Mouse (Mus musculus): Measurements from ENCODE around the gene Il1rl2.
A peak's percentile ranks its signal among the peaks of the same experiment; 100 is the strongest.

Gene Il1rl2

DNA sequence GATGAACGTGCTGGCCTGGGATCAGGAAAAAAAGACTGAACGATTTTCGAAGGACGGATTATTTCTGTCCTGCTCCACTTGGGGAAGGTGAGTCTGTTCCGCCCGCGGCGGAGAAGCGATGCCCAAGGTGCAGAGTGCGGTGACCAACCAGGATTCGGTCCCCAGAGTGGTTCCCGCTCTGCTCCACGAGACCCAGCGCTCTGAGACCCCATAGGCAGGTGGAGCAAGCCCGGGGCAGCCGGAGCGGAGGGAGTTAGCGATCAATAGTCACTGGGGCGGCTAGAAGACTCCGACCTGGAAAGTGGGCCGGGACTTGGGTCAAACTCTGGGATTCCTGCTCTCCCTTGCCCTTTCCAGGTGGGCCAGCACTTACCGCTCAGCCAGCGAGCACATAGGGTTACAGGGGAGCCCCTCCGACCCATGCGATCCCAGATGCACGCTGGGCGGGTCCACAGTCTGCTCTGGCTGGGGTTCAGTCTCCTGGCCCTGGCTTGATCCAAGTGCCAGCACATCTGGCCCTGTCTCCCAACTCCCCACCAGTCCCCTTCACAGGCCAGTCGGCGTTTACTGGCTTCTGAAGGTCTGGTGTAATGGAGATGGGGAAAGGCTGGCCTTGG is 1.4 kb downstream of the Il1rl2 start:
- no peak for DNase-seq

DNA sequence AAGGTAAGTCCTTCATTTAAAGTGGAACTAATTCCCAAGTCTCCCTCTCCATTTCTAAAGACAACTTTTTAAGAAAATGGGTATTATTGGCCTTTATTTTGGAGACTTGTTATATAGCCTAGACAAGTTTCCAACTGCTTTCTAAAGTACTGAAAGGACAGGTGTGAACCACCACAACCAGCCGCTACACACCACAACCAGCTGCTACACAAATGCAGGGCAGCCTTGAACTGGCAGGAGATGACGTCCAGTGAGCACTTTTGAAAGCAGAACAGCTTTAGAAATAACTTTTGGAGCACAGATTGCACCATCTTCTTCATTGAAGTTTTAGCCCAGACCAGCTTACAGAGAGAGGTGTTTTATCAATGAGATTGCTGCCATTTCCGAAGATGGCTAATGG is 3.2 kb downstream of the Il1rl2 start:
- DNase-seq = no peak

GRCm38 (mm10) chr1:40329526-40329925 is 5.1 kb downstream of the Il1rl2 start:
- no peak for DNase-seq

DNA sequence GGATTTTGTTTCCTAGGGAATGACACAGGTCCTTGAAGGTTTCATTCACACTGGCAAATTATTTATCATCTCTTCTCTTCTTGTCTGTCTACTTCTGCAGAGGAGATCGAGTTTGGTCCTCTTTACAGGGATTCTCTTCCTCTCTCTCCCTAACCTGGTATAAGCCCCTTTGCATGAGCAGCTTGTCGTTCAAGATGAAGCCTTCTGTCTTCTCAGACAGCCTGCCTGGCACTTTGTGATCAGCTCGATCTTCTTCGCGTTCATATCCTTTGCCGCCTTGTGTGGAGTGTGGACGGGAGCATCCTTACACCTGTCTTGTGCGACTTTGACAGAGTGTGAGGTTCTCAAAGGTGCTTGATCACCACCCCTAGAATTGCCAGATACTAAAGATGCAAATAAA is 5.8 kb downstream of the Il1rl2 start:
- no peak for DNase-seq

GRCm38 (mm10) chr1:40339346-40339745 is 14.9 kb downstream of the Il1rl2 start:
- DNase-seq = no peak

GRCm38 (mm10) chr1:40340102-40340501 is 15.7 kb downstream of the Il1rl2 start:
- no peak for DNase-seq

GRCm38 (mm10) chr1:40352158-40352903 is 27.9 kb downstream of the Il1rl2 start:
- DNase-seq = no peak

DNA sequence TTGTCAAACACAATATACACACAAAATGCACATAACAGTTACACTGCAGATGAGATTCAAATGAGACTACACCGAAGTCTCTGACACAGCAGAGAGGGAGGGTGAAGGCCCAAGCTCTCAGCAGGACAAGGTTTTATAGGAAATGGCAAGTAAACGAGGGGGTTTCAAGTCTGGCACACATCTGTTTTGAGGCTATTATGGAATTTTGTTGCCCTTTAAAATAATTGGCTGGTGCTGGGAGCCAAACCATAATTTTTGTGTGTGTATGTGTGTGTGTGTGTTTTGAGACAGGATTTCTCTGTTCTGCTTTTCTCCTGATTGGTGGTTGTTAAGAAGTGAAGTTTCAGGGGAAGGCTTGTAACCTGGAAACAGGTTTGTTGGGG is 28.5 kb downstream of the Il1rl2 start:
- DNase-seq = no peak

- no peak for DNase-seq
These were observed 30.3 kb downstream of the Il1rl2 start for GRCm38 (mm10) chr1:40354665-40355064.

GRCm38 (mm10) chr1:40355431-40355843 is 31.0 kb downstream of the Il1rl2 start:
- no peak for DNase-seq

- no peak for DNase-seq
These were observed 31.6 kb downstream of the Il1rl2 start for GRCm38 (mm10) chr1:40355904-40356521.

DNA sequence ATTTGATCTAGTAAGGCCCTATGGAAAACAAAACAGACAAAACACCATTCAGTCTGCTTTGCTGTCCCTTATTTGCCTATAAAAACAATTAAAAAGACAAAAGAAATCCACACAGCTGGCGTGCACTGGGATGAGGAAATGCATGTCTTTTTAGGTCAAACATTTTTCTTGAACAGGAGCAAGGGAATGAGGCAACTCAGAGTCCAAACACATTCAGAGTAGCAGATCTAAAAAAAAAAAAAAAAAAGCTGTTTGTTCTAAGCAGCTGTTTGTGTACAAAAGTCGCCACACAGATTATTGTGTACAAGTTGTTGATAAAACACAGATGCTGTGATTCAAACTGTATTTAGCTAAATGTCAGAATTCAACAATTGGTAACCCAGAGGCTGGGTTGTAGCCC is 33.5 kb downstream of the Il1rl2 start:
- no peak for DNase-seq

- DNase-seq = no peak
These were observed 33.9 kb downstream of the Il1rl2 start for GRCm38 (mm10) chr1:40358351-40358750.

DNA sequence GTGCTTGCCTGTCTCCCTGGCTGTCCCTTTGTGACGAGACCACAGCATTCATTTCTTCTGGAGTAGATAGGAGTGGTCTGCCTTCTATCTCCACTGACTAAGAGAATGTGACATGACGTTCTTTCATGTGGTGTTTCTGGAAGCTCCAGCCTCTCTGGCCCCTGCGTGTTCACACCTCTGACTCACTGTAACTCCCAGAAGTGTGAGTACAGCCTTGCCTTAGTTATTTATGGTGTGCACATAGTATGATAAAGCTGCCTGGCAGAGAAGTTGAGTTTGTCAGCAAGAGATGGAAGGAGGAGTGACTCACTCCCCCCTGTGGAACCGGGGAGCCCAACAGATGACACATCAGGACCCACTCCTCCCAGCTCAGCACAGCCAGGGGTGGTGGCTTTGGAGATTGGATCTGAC is 34.4 kb downstream of the Il1rl2 start:
- DNase-seq = no peak

GRCm38 (mm10) chr1:40359731-40360130 is 35.3 kb downstream of the Il1rl2 start:
- no peak for DNase-seq

- no peak for DNase-seq
These were observed 36.6 kb downstream of the Il1rl2 start for GRCm38 (mm10) chr1:40360969-40361368.

- no peak for DNase-seq
These were observed 37.2 kb downstream of the Il1rl2 start for GRCm38 (mm10) chr1:40361596-40361995.

GRCm38 (mm10) chr1:40362784-40363183 is 38.4 kb downstream of the Il1rl2 start:
- no peak for DNase-seq

- DNase-seq = no peak
These were observed 48.5 kb downstream of the Il1rl2 start for GRCm38 (mm10) chr1:40372951-40373350.

DNA sequence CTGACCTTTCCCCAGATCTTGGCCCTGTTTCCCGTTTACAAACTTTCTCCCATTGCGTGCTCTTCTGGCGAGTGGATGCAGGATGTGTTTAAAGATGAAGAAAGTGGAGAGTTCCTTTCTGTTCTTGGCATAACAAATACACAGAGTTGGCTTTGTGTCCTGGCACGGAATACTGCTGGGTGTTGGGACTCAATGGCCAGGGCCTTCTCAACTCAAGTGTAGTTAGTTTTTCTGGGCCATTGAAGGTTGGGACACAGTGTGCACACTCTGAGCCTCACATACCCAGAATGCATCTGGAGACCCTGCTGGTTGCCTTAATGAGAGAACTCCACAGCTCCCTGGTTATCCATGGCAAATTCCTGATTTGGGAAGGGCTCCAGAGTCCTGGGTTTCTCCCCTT is 50.7 kb downstream of the Il1rl2 start:
- DNase-seq = no peak

DNA sequence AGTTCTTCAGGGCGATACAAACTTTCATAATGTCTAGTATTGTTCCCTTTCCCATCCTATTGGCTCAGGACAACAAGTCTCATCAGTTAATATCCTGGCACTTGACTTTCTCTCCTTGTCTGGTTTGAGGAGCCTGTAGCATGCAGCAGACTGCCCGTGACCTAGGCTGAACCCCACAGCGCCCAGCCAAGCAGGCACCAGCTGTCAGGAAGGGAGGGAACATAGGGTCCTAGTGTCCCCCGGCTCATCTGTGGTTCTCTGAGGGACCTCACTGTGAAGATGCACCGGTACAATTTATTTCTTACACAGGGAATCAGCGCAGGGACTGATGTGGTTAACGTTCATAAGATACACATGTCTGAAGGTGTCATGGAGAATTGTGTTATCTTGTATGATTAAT is 52.3 kb downstream of the Il1rl2 start:
- no peak for DNase-seq

GRCm38 (mm10) chr1:40378794-40379193 is 54.4 kb downstream of the Il1rl2 start:
- DNase-seq = peak; percentile 76

DNA sequence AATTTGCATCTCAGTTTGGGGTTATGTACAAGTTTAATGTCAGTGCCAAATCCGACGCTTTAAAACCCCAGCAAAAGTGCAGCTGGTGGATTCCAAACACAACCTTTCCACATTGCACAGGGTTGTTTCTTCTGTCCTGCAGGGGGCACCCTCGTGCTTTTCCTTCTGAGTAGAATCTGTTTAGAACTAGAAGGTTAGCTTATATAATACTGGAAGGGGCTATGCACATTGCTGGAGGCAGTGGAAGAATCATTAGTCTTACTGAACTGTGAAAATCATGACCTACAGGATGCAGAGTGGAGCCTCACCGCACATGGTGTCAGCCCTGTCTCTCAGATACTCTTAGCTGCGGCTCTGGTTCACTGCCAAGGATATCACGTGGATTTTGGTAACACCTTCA is 55.7 kb downstream of the Il1rl2 start:
- DNase-seq = peak; percentile 76

GRCm38 (mm10) chr1:40380990-40381389 is 56.6 kb downstream of the Il1rl2 start:
- no peak for DNase-seq
